Mouse (Mus musculus) limb, embryonic 15.5 days (tissue): ENCODE data around the gene Epb41l1. TPM values are rescaled to one million over a fixed set of nuclear protein-coding genes. Genes with fewer than 3 reads are reported as not detected.
"Not testable (repeated sequence)": the region's sequence is repeated elsewhere in the genome, so short reads cannot be mapped to it uniquely, and the experiment has no call there.

Source experiments
- ATAC-seq: fragments of 200-750 bp; cut with Nextera tagmentation; 2 replicates; pipeline ENCODE4 v1.8.0; 2017; ENCODE audit warnings: low read depth, moderate TSS enrichment; ENCODE audit not compliant: insufficient number of reproducible peaks, low FRiP score, low TSS enrichment
- H3K27ac ChIP-seq: fragments of 300-500 bp; sonication (generic); 2 replicates; pipeline ENCODE4 v1.5.1; 2015; ENCODE audit warnings: moderate library complexity, mild to moderate bottlenecking, inconsistent platforms
- H3K27me3 ChIP-seq: fragments of 300-500 bp; sonication (generic); 2 replicates; pipeline ENCODE4 v1.6.1; 2015; ENCODE audit warnings: inconsistent platforms
- H3K36me3 ChIP-seq: fragments of 300-500 bp; sonication (generic); 2 replicates; pipeline ENCODE4 v1.6.1; 2015; ENCODE audit warnings: inconsistent platforms
- H3K4me1 ChIP-seq: fragments of 300-500 bp; sonication (generic); 2 replicates; pipeline ENCODE4 v1.6.1; 2015; ENCODE audit warnings: inconsistent platforms
- H3K4me2 ChIP-seq: fragments of 300-500 bp; sonication (generic); 2 replicates; pipeline ENCODE4 v1.6.1; 2015; ENCODE audit warnings: mild to moderate bottlenecking, inconsistent platforms
- H3K4me3 ChIP-seq: fragments of 300-500 bp; sonication (generic); 2 replicates; pipeline ENCODE4 v1.5.1; 2015; ENCODE audit warnings: mild to moderate bottlenecking, inconsistent platforms
- H3K9ac ChIP-seq: fragments of 300-500 bp; sonication (generic); 2 replicates; pipeline ENCODE4 v1.6.1; 2015; ENCODE audit warnings: inconsistent platforms
- H3K9me3 ChIP-seq: fragments of 300-500 bp; sonication (generic); 2 replicates; pipeline ENCODE4 v1.6.1; 2016; ENCODE audit warnings: inconsistent platforms
- WGBS: fragments of 180-500 bp; shearing (Covaris S2); methylation state at CpG from one replicate; pipeline ENCODE4 v1.1.7; 2015; 5-methylcytosine and 5-hydroxymethylcytosine counted together
- polyA plus RNA-seq: library from polyadenylated mRNA; unstranded; fragments of >200 nt; fragmentation: Nextera tagmentation; extraction: Ambion mirVana; gene quantifications from 2 replicates; pipeline ENCODE4 v1.2.1, GENCODE M21; 2015

The Epb41l1 gene
- 2.6 and 3.1 TPM in 2 replicates for polyA plus RNA-seq

- Histone ChIP-seq H3K4me1 (peaks cover 22% of the 10 kb centered on the region), H3K9ac (peak within 1 kb of the TSS; percentile 48), H3K27ac (peak within 1 kb of the TSS; percentile 40; the same call in 1 of the 2 replicates), H3K4me2 (peak within 1 kb of the TSS; percentile 94), H3K27me3 (peaks cover 48% of the 10 kb centered on the region), H3K36me3 (no peaks in the 10 kb centered on the region), H3K4me3 (peak within 1 kb of the TSS; percentile 62), H3K9me3 (no peaks in the 10 kb centered on the region)
- WGBS = under 1% methylated on average over 73 of the region's 76 CpGs
- peak; percentile 71 for ATAC-seq
These were observed at the start of gene Epb41l1 for GRCm38 (mm10) chr2:156420694-156421380. Epb41l1 (plus strand) TSS chr2:156420909.

GRCm38 (mm10) chr2:156376956-156377355, 43.8 kb upstream of the Epb41l1 start:
- no peaks in the 10 kb centered on the region for H3K27me3 ChIP-seq
- 78% methylated on average over 7 of the region's 7 CpGs for WGBS
- no peak overlapping the region for H3K9ac ChIP-seq
- no peak overlapping the region for H3K4me2 ChIP-seq
- H3K36me3 ChIP-seq = no peaks in the 10 kb centered on the region
- no peak overlapping the region for H3K27ac ChIP-seq
- no peaks in the 10 kb centered on the region for H3K9me3 ChIP-seq
- H3K4me3 ChIP-seq = no peak overlapping the region
- H3K4me1 ChIP-seq = no peaks in the 10 kb centered on the region
- ATAC-seq = no peak

- H3K4me1 ChIP-seq = no peaks in the 10 kb centered on the region
- no peaks in the 10 kb centered on the region for H3K27me3 ChIP-seq
- no peak overlapping the region for H3K27ac ChIP-seq
- H3K9me3 ChIP-seq = no peaks in the 10 kb centered on the region
- WGBS = 84% methylated on average over 10 of the region's 10 CpGs
- no peaks in the 10 kb centered on the region for H3K36me3 ChIP-seq
- H3K9ac ChIP-seq = no peak overlapping the region
- no peak overlapping the region for H3K4me3 ChIP-seq
- H3K4me2 ChIP-seq = no peak overlapping the region
- no peak for ATAC-seq
These were observed 40.8 kb upstream of the Epb41l1 start for GRCm38 (mm10) chr2:156379929-156380328.

GRCm38 (mm10) chr2:156381350-156381749, 39.4 kb upstream of the Epb41l1 start:
- H3K9ac ChIP-seq = no peak overlapping the region
- WGBS = 68% methylated on average over 4 of the region's 4 CpGs
- H3K4me2 ChIP-seq = no peak overlapping the region
- H3K36me3 ChIP-seq = no peaks in the 10 kb centered on the region
- no peaks in the 10 kb centered on the region for H3K9me3 ChIP-seq
- no peak overlapping the region for H3K27ac ChIP-seq
- no peak overlapping the region for H3K4me3 ChIP-seq
- no peak for ATAC-seq
- no peaks in the 10 kb centered on the region for H3K4me1 ChIP-seq
- no peaks in the 10 kb centered on the region for H3K27me3 ChIP-seq

- not testable (repeated sequence) for H3K36me3 ChIP-seq, H3K4me1 ChIP-seq, H3K27me3 ChIP-seq, H3K9me3 ChIP-seq, H3K27ac ChIP-seq, H3K9ac ChIP-seq
- Histone ChIP-seq H3K4me3 (peak overlapping the region; percentile 36), H3K4me2 (peak overlapping the region; percentile 36)
- ATAC-seq = peak; percentile 71; the same call in 1 of the 2 replicates
- WGBS = 0% methylated on average over 12 of the region's 63 CpGs
These were observed 28.1 kb upstream of the Epb41l1 start for GRCm38 (mm10) chr2:156392461-156393154.

GRCm38 (mm10) chr2:156393155-156393828, 27.4 kb upstream of the Epb41l1 start:
- 59% methylated on average over 5 of the region's 5 CpGs for WGBS
- Histone ChIP-seq H3K4me2 (peak overlapping the region; percentile 36), H3K9ac (no peak overlapping the region), H3K9me3 (no peaks in the 10 kb centered on the region), H3K36me3 (no peaks in the 10 kb centered on the region), H3K4me3 (peak overlapping the region; percentile 36), H3K27me3 (no peaks in the 10 kb centered on the region), H3K4me1 (peaks cover 3% of the 10 kb centered on the region), H3K27ac (no peak overlapping the region)
- ATAC-seq = no peak

GRCm38 (mm10) chr2:156394282-156394681, 26.4 kb upstream of the Epb41l1 start:
- WGBS = 95% methylated on average over 4 of the region's 4 CpGs

GRCm38 (mm10) chr2:156396096-156396495, 24.6 kb upstream of the Epb41l1 start:
- H3K27ac ChIP-seq = no peak overlapping the region
- H3K4me2 ChIP-seq = no peak overlapping the region
- no peaks in the 10 kb centered on the region for H3K27me3 ChIP-seq
- H3K4me3 ChIP-seq = no peak overlapping the region
- no peak overlapping the region for H3K9ac ChIP-seq
- peaks cover 6% of the 10 kb centered on the region for H3K4me1 ChIP-seq
- WGBS = 79% methylated on average over 2 of the region's 2 CpGs
- no peaks in the 10 kb centered on the region for H3K9me3 ChIP-seq
- H3K36me3 ChIP-seq = no peaks in the 10 kb centered on the region
- no peak for ATAC-seq

More at GRCm38 (mm10) chr2:156394282-156394681, 26.4 kb upstream of the Epb41l1 start:
- no peak for ATAC-seq
- Histone ChIP-seq H3K9me3 (no peaks in the 10 kb centered on the region), H3K36me3 (no peaks in the 10 kb centered on the region), H3K27ac (no peak overlapping the region), H3K27me3 (no peaks in the 10 kb centered on the region), H3K4me3 (no peak overlapping the region), H3K9ac (no peak overlapping the region), H3K4me1 (peaks cover 3% of the 10 kb centered on the region), H3K4me2 (no peak overlapping the region)

GRCm38 (mm10) chr2:156397988-156398387, 22.7 kb upstream of the Epb41l1 start:
- ATAC-seq = no peak
- Histone ChIP-seq H3K27me3 (no peaks in the 10 kb centered on the region), H3K9ac (no peak overlapping the region), H3K27ac (no peak overlapping the region), H3K36me3 (no peaks in the 10 kb centered on the region), H3K4me1 (peaks cover 8% of the 10 kb centered on the region), H3K9me3 (no peaks in the 10 kb centered on the region), H3K4me2 (no peak overlapping the region), H3K4me3 (no peak overlapping the region)
- 90% methylated on average over 7 of the region's 7 CpGs for WGBS

- H3K27ac ChIP-seq = no peak overlapping the region
- H3K4me1 ChIP-seq = peaks cover 5% of the 10 kb centered on the region
- no peak overlapping the region for H3K4me2 ChIP-seq
- WGBS = 37% methylated on average over 1 of the region's 1 CpGs
- H3K9me3 ChIP-seq = no peaks in the 10 kb centered on the region
- no peaks in the 10 kb centered on the region for H3K36me3 ChIP-seq
- no peak overlapping the region for H3K9ac ChIP-seq
- H3K4me3 ChIP-seq = no peak overlapping the region
- no peaks in the 10 kb centered on the region for H3K27me3 ChIP-seq
- no peak for ATAC-seq
These were observed 21.2 kb upstream of the Epb41l1 start for GRCm38 (mm10) chr2:156399485-156399884.

GRCm38 (mm10) chr2:156401331-156401730, 19.4 kb upstream of the Epb41l1 start:
- ATAC-seq = 0 out of 2 replicates have a peak, but pooled peaks have one; percentile 35
- 7% methylated on average over 9 of the region's 9 CpGs for WGBS
- Histone ChIP-seq H3K36me3 (no peaks in the 10 kb centered on the region), H3K4me2 (0 out of 2 replicates have a peak overlapping the region, but pooled peaks have one; percentile 3), H3K27ac (no peak overlapping the region), H3K9me3 (no peaks in the 10 kb centered on the region), H3K4me3 (no peak overlapping the region), H3K27me3 (no peaks in the 10 kb centered on the region), H3K4me1 (peaks cover 5% of the 10 kb centered on the region), H3K9ac (no peak overlapping the region)

- no peak for ATAC-seq
- Histone ChIP-seq H3K9ac (no peak overlapping the region), H3K36me3 (no peaks in the 10 kb centered on the region), H3K9me3 (no peaks in the 10 kb centered on the region), H3K4me3 (no peak overlapping the region), H3K4me2 (no peak overlapping the region), H3K4me1 (peaks cover 10% of the 10 kb centered on the region), H3K27ac (no peak overlapping the region), H3K27me3 (no peaks in the 10 kb centered on the region)
- 89% methylated on average over 3 of the region's 3 CpGs for WGBS
These were observed 18.7 kb upstream of the Epb41l1 start for GRCm38 (mm10) chr2:156402036-156402435.
